Mouse (Mus musculus) ES-E14 (cell line): ENCODE results near the gene Igsf21. TPM values are rescaled to one million over a fixed set of nuclear protein-coding genes. Genes with fewer than 3 reads are reported as not detected.

Experiments used
- DNase-seq: peaks from one replicate; pipeline ENCODE4 v3.0.0-alpha.2; 2013; ENCODE audit warnings: low read depth, low spot score
- H3K27ac ChIP-seq: 2 replicates; pipeline ENCODE4 v1.5.1; 2012; ENCODE audit warnings: low read depth, mild to moderate bottlenecking, low read length, moderate library complexity, mixed read lengths; ENCODE audit not compliant: poor library complexity, insufficient read depth, severe bottlenecking
- H3K36me3 ChIP-seq: 2 replicates; pipeline ENCODE4 v1.6.1; 2012; ENCODE audit warnings: mild to moderate bottlenecking, low read length, moderate library complexity, mixed read lengths; ENCODE audit not compliant: control insufficient read depth, poor library complexity, insufficient read depth, severe bottlenecking
- H3K4me1 ChIP-seq, 2 experiments: fragments of 150-350 bp in 1 of 2; sonication (generic) in 1 of 2; 2 replicates each; pipeline ENCODE4 v1.6.1; 2012; ENCODE audit warnings: low read length in 2 of 2, mild to moderate bottlenecking in 1 of 2, mixed read lengths in 1 of 2; ENCODE audit not compliant: control insufficient read depth in 2 of 2, insufficient read depth in 2 of 2, poor library complexity in 1 of 2
- H3K4me3 ChIP-seq, 2 experiments: fragments of 150-350 bp in 1 of 2; sonication (generic) in 1 of 2; 2 replicates each; pipeline ENCODE4 v1.5.1; 2012; ENCODE audit warnings: low read length in 2 of 2, low read depth in 1 of 2, mild to moderate bottlenecking in 1 of 2, mixed read lengths in 1 of 2; ENCODE audit not compliant: insufficient read depth in 1 of 2, poor library complexity in 1 of 2, severe bottlenecking in 1 of 2
- H3K9ac ChIP-seq: 2 replicates; pipeline ENCODE4 v1.6.1; 2012; ENCODE audit warnings: low read depth, mild to moderate bottlenecking, low read length, mixed read lengths; ENCODE audit not compliant: poor library complexity, insufficient read depth, severe bottlenecking
- H3K9me3 ChIP-seq: fragments of 150-350 bp; sonication (generic); 2 replicates; pipeline ENCODE4 v1.6.1; 2012; ENCODE audit warnings: low read depth, mild to moderate bottlenecking, low read length; ENCODE audit not compliant: control insufficient read depth, insufficient read depth
- CHD2 ChIP-seq: IDR thresholded peaks from 2 replicates; pipeline ENCODE4 v1.6.1; 2014; ENCODE audit warnings: mild to moderate bottlenecking, low read depth, low read length, inconsistent platforms
- HCFC1 ChIP-seq: IDR thresholded peaks from 2 replicates; pipeline ENCODE4 v1.6.1; 2012; ENCODE audit warnings: low read length, inconsistent platforms, borderline replicate concordance; ENCODE audit not compliant: insufficient read depth
- MAFK ChIP-seq: IDR thresholded peaks from 2 replicates; pipeline ENCODE4 v1.6.1; 2014; ENCODE audit warnings: mild to moderate bottlenecking, low read depth, low read length, inconsistent platforms; ENCODE audit not compliant: insufficient read depth
- ZC3H11A ChIP-seq: IDR thresholded peaks from 2 replicates; pipeline ENCODE4 v1.6.1; 2012; ENCODE audit warnings: low read depth, mild to moderate bottlenecking, inconsistent platforms, low read length, borderline replicate concordance
- ZNF384 ChIP-seq: IDR thresholded peaks from 2 replicates; pipeline ENCODE4 v1.6.1; 2012; ENCODE audit warnings: low read depth, low read length, inconsistent platforms
- in situ Hi-C, 2 experiments: fragments of 600-800 bp; cut with MboI; formaldehyde crosslinking; loops; one replicate each; pipeline ENCODE4 v1.15.1; 2025; ENCODE audit warnings: low sequenced_read_pairs in 2 of 2, inconsistent platforms in 1 of 2; ENCODE audit not compliant: unreplicated experiment in 2 of 2
- total RNA-seq: library from RNA; depleted of rRNA; stranded (reverse); fragments of 300-350 nt; gene quantifications from 2 replicates; pipeline ENCODE4 v1.2.3, GENCODE M21; 2012

The Igsf21 gene
- total RNA-seq, 1 experiment, result 2.5 TPM

DNA sequence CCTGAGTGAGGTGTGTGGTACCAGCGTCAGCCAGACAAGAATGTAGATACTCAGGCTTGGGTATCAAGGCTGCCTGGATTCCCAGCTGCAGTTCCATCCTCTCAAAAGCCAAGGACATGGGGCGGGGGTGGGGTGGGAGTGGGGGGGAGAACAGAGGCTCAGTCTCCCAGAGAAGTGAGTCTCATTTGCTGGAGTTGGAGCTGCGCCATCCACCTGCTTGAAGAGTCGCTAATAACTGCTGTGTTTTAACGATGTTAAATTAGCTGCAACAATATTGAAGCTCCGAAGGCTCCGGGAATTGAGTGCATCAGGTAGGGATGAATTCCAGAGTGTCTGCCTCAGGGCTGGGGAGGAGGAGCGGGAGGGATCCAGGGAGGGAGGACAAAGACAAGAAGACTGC lies 250.9 kb downstream of the Igsf21 start:
- no peak for DNase-seq
- no peaks in the 10 kb centered on the region for H3K36me3 ChIP-seq
- H3K9ac ChIP-seq, result no peak overlapping the region
- no peak overlapping the region for H3K27ac ChIP-seq
- no peak for TF ChIP-seq MAFK
- no peak for TF ChIP-seq ZNF384
- no peak for TF ChIP-seq ZC3H11A
- no peak for TF ChIP-seq CHD2
- TF ChIP-seq HCFC1, result no peak
- H3K4me1 ChIP-seq, result peaks cover 4 to 8% of the 10 kb centered on the region in 2 experiments; a peak in 3 of 4 replicates
- no peaks in the 10 kb centered on the region for H3K9me3 ChIP-seq
- no peak overlapping the region for H3K4me3 ChIP-seq
- in situ Hi-C loops, result no loop called here

DNA sequence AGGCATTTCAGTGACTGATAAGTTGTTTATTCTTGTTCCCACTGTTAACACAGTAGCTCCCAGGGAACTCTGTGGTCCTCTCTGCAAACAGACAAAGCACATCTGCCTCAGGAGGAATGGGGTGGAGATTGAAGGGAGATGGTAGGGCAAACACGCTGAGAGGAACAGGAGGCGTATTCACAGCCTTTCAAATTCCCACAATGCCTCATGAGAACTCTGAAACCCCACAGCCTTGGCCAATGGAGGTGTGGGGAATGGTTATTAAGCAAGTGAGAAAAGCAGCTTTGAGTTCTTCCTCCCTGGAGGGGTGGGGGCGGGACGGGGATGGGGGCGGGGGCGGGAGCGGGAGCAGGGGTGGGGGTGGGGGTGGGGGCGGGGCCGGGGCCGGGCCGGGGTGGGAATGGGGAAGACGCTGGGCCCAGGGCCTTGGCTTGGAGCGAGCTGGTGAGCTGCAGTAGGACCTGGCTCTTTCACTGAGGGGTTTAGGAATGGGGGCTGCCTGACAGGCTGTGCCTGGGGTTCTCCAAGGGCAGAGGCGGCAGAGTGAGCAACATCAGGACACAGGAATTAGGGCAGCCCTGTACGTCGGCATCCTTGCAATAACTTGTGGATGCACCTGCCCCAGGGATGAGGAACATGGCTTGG lies 253.4 kb downstream of the Igsf21 start:
- Histone ChIP-seq H3K4me1 (peaks cover 4 to 8% of the 10 kb centered on the region in 2 experiments; a peak in 3 of 4 replicates), H3K9ac (no peak overlapping the region), H3K4me3 (no peak overlapping the region), H3K36me3 (no peaks in the 10 kb centered on the region), H3K9me3 (no peaks in the 10 kb centered on the region), H3K27ac (no peak overlapping the region)
- in situ Hi-C loops, result no loop called here
- peak; percentile 22 for DNase-seq
- no peak for TF ChIP-seq ZC3H11A
- TF ChIP-seq HCFC1, result no peak
- no peak for TF ChIP-seq CHD2
- no peak for TF ChIP-seq MAFK
- no peak for TF ChIP-seq ZNF384

DNA sequence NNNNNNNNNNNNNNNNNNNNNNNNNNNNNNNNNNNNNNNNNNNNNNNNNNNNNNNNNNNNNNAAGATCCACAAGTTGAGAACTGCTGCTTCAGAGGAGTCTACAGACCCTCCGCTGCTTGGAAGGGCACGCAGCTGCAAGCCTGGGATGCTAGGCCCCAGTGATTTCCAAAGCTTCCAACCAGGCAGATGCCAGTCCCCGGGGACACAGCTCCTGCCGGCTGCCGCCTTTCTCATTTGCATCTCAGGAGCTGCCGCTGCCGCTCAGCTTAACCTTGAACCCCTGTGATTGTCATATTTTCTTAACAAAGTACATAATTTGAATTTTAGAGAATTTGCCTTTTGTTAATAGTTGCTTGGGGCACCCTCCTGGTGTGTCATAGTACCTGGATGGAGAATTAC lies 259.7 kb downstream of the Igsf21 start:
- in situ Hi-C loops, result no loop called here
- Histone ChIP-seq H3K9ac (no peak overlapping the region), H3K4me1 (peaks cover 0 to 8% of the 10 kb centered on the region in 2 experiments; a peak in 1 of 4 replicates), H3K9me3 (no peaks in the 10 kb centered on the region), H3K36me3 (no peaks in the 10 kb centered on the region), H3K4me3 (no peak overlapping the region), H3K27ac (no peak overlapping the region)
- no peak for TF ChIP-seq CHD2
- TF ChIP-seq MAFK, result no peak
- no peak for TF ChIP-seq ZNF384
- TF ChIP-seq ZC3H11A, result no peak
- TF ChIP-seq HCFC1, result no peak
- DNase-seq, result no peak

DNA sequence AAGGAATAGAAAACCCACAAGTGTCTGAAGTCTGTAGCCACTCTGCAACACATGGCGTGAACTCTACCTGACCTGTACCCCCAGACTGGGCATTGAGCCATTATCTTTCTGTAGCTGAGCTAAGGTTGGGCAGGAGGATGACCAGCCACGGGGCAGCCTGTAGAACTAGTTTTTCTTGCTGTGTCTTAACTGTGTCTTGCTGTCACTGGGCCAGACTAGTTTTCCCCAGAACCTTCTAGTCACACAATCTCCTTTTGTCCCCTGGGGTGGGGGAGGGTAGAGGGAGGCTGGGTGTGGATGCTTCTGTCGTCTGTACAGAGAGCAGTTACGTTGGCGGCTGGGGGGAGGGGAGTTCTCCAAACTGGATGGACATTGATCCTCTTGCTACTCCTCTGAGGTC lies 267.9 kb downstream of the Igsf21 start:
- H3K27ac ChIP-seq, result no peak overlapping the region
- in situ Hi-C loops, result no loop called here

More for the DNA sequence above, 267.9 kb downstream of the Igsf21 start:
- no peaks in the 10 kb centered on the region for H3K9me3 ChIP-seq
- no peak overlapping the region for H3K4me3 ChIP-seq
- peak; percentile 70 for DNase-seq
- no peak for TF ChIP-seq ZNF384
- no peak for TF ChIP-seq ZC3H11A
- no peak for TF ChIP-seq HCFC1
- peaks cover 4 to 24% of the 10 kb centered on the region in 2 experiments; a peak in 2 of 4 replicates for H3K4me1 ChIP-seq
- H3K36me3 ChIP-seq, result no peaks in the 10 kb centered on the region
- no peak overlapping the region for H3K9ac ChIP-seq
